Mouse (Mus musculus) myocyte (in vitro differentiated cells): ENCODE data around the gene Zfp362. TPM values are rescaled to one million over a fixed set of nuclear protein-coding genes. Genes with fewer than 3 reads are reported as not detected.
A peak's percentile ranks its signal among the peaks of the same experiment; 100 is the strongest.

Source experiments
- H3K27me3 ChIP-seq: one replicate; pipeline ENCODE4 v1.6.1; 2011; ENCODE audit not compliant: control insufficient read depth, insufficient read depth, insufficient read length
- H3K36me3 ChIP-seq: one replicate; pipeline ENCODE4 v1.6.1; 2011; ENCODE audit not compliant: control insufficient read depth, insufficient read depth
- H3K4me2 ChIP-seq: one replicate; pipeline ENCODE4 v1.6.1; 2011; ENCODE audit warnings: low read depth, control low read depth
- H3K4me3 ChIP-seq: one replicate; pipeline ENCODE4 v1.5.1; 2011; ENCODE audit warnings: mild to moderate bottlenecking, control low read depth, moderate library complexity
- H3K79me2 ChIP-seq: one replicate; pipeline ENCODE4 v1.6.1; 2011; ENCODE audit not compliant: control insufficient read depth, insufficient read depth
- H3ac ChIP-seq: one replicate; pipeline ENCODE4 v1.6.1; 2011; ENCODE audit not compliant: control insufficient read depth, insufficient read length
- CEBPB ChIP-seq: IDR thresholded peaks from 2 replicates; pipeline ENCODE4 v1.6.1; 2011; ENCODE audit warnings: mild to moderate bottlenecking, moderate library complexity; ENCODE audit not compliant: poor library complexity, insufficient read depth, severe bottlenecking
- E2F4 ChIP-seq: IDR thresholded peaks from one replicate; pipeline ENCODE4 v1.6.1; 2011; ENCODE audit warnings: mild to moderate bottlenecking, control low read depth, moderate library complexity; ENCODE audit not compliant: insufficient read depth
- MAX ChIP-seq: IDR thresholded peaks from one replicate; pipeline ENCODE4 v1.6.1; 2011; ENCODE audit warnings: low read depth, mild to moderate bottlenecking, control low read depth
- MYOD1 ChIP-seq, 3 experiments: IDR thresholded peaks; one replicate each; pipeline ENCODE4 v1.6.1; 2011; ENCODE audit warnings: control low read depth in 2 of 3, low read depth in 2 of 3, mild to moderate bottlenecking in 2 of 3, moderate library complexity in 1 of 3; ENCODE audit not compliant: insufficient read length in 2 of 3, control insufficient read depth in 1 of 3
- MYOG ChIP-seq, 3 experiments: IDR thresholded peaks; one replicate each; pipeline ENCODE4 v1.6.1; 2011; ENCODE audit warnings: control low read depth in 2 of 3, low read depth in 2 of 3, mild to moderate bottlenecking in 2 of 3; ENCODE audit not compliant: insufficient read length in 2 of 3, control insufficient read depth in 1 of 3, insufficient read depth in 1 of 3
- POLR2A ChIP-seq: IDR thresholded peaks from one replicate; pipeline ENCODE4 v1.6.1; 2011; ENCODE audit warnings: low read depth, mild to moderate bottlenecking, control low read depth, moderate library complexity; ENCODE audit not compliant: insufficient read length
- POLR2AphosphoS2 ChIP-seq: IDR thresholded peaks from one replicate; pipeline ENCODE4 v1.6.1; 2011; ENCODE audit warnings: low read depth, control low read depth; ENCODE audit not compliant: insufficient read length
- REST ChIP-seq: IDR thresholded peaks from one replicate; pipeline ENCODE4 v1.6.1; 2011; ENCODE audit warnings: mild to moderate bottlenecking, control low read depth, moderate library complexity; ENCODE audit not compliant: insufficient read depth, insufficient read length
- SRF ChIP-seq: IDR thresholded peaks from one replicate; pipeline ENCODE4 v1.6.1; 2011; ENCODE audit warnings: low read depth; ENCODE audit not compliant: control insufficient read depth, insufficient read length
- TCF12 ChIP-seq: IDR thresholded peaks from one replicate; pipeline ENCODE4 v1.6.1; 2011; ENCODE audit warnings: mild to moderate bottlenecking, control low read depth; ENCODE audit not compliant: poor library complexity, insufficient read depth, severe bottlenecking
- TCF3 ChIP-seq: IDR thresholded peaks from one replicate; pipeline ENCODE4 v1.6.1; 2011; ENCODE audit warnings: low read depth, control low read depth; ENCODE audit not compliant: insufficient read length
- USF1 ChIP-seq: IDR thresholded peaks from one replicate; pipeline ENCODE4 v1.6.1; 2011; ENCODE audit warnings: low read depth, mild to moderate bottlenecking, control low read depth, moderate library complexity
- polyA plus RNA-seq: library from polyadenylated mRNA; unstranded; fragments of >200 nt; fragmentation: generic; extraction: Trizol; gene quantifications from one replicate; pipeline ENCODE4 v1.2.1, GENCODE M21; 2012; ENCODE audit warnings: missing spikeins

Gene Zfp362
- polyA plus RNA-seq, 1 experiment = 12.0 TPM

GRCm38 (mm10) chr4:128729709-128730037, 76.2 kb downstream of the Zfp362 start:
- TF ChIP-seq POLR2A (no peak), MYOG (IDR thresholded peaks at IDR 0.05; ENCODE audit: control insufficient read depth in 1 of 3, insufficient read depth in 1 of 3, insufficient read length in 2 of 3, low read depth in 2 of 3) (no peak), TCF12 (no peak), REST (no peak), E2F4 (no peak), TCF3 (no peak), USF1 (no peak), MAX (no peak), SRF (no peak), MYOD1 (IDR thresholded peaks at IDR 0.05; ENCODE audit: control insufficient read depth in 1 of 3, insufficient read length in 2 of 3, low read depth in 2 of 3) (no peak), POLR2AphosphoS2 (no peak), CEBPB (no peak)
- no peaks in the 10 kb centered on the region for H3K27me3 ChIP-seq
- H3K79me2 ChIP-seq = peaks cover 70% of the 10 kb centered on the region
- peak overlapping the region; percentile 93 for H3ac ChIP-seq
- H3K4me3 ChIP-seq = peak overlapping the region; percentile 86
- H3K36me3 ChIP-seq = no peaks in the 10 kb centered on the region
- peak overlapping the region; percentile 90 for H3K4me2 ChIP-seq

DNA sequence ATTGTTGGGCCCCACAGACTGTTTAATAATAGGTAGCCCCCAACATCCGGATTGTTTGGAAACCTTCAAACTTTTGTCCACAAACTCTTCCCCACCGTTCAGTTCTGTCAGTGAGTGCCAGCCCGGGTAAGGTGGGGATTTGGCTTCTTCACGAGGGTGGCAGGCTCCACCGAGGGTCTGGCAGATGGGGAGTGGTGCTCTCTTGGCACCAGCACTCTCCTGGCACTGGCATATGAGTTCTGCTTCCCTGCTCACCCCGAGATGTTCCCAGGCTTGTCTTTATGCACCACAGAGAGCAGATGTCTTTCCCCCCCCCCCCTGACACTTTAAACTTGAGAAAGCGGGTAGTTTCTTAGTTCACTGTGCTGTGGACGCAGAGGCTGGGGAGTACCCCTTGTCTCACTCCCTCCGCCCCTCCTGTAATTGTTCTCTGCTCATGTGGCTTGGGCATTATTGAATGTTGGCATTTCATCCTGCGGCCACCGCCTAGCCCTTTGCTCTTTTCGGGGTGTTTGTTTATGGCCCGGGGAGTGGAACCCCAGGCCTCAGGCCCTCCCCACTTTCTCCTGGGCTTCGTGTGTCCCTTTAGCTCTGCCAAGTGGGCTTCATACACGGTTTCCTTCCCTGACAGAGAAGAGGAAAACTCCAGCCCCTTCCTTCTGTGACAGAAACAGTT, 76.7 kb downstream of the Zfp362 start:
- Histone ChIP-seq H3K79me2 (peaks cover 65% of the 10 kb centered on the region), H3K27me3 (no peaks in the 10 kb centered on the region), H3K36me3 (no peaks in the 10 kb centered on the region), H3K4me2 (peak overlapping the region; percentile 90), H3K4me3 (peak overlapping the region; percentile 86), H3ac (peak overlapping the region; percentile 93)
- TF ChIP-seq MYOD1 (IDR thresholded peaks at IDR 0.05; ENCODE audit: control insufficient read depth in 1 of 3, insufficient read length in 2 of 3, low read depth in 2 of 3) = no peak
- peak; percentile 27 for TF ChIP-seq POLR2A
- peak; percentile 67 for TF ChIP-seq POLR2AphosphoS2

DNA sequence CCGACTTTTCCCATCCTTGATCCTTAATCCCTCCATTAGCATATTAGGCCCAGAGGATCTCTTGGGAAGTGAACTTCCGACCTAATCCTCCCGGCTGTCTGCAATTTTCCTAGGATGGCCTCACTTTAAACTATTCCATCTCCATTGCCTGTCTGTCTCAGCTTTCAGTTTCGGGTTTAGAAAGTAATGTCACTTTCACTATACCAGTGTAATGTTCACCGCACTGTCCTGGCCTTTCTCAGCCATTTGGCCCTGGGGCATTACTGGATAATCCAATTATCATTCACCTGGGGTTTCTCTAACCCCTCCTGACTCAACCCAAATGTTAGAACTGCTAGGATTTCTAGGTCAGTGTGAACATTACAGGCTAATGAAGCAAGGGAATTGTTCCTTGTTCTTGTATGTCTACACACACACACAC, 77.4 kb downstream of the Zfp362 start:
- TF ChIP-seq E2F4 (no peak), MAX (no peak), TCF3 (no peak), POLR2AphosphoS2 (no peak), MYOG (IDR thresholded peaks at IDR 0.05; ENCODE audit: control insufficient read depth in 1 of 3, insufficient read depth in 1 of 3, insufficient read length in 2 of 3, low read depth in 2 of 3) (no peak), REST (no peak), TCF12 (no peak), USF1 (no peak), POLR2A (no peak), MYOD1 (IDR thresholded peaks at IDR 0.05; ENCODE audit: control insufficient read depth in 1 of 3, insufficient read length in 2 of 3, low read depth in 2 of 3) (no peak), SRF (no peak)
- peak overlapping the region; percentile 90 for H3K4me2 ChIP-seq
- no peaks in the 10 kb centered on the region for H3K36me3 ChIP-seq
- H3ac ChIP-seq = peak overlapping the region; percentile 93
- peaks cover 57% of the 10 kb centered on the region for H3K79me2 ChIP-seq
- H3K4me3 ChIP-seq = peak overlapping the region; percentile 86
- H3K27me3 ChIP-seq = no peaks in the 10 kb centered on the region

GRCm38 (mm10) chr4:128727721-128728430, 78.0 kb downstream of the Zfp362 start:
- Histone ChIP-seq H3K79me2 (peaks cover 52% of the 10 kb centered on the region), H3K27me3 (no peaks in the 10 kb centered on the region), H3K36me3 (no peaks in the 10 kb centered on the region), H3K4me2 (peak overlapping the region; percentile 90), H3ac (peak overlapping the region; percentile 93), H3K4me3 (peak overlapping the region; percentile 86)
- TF ChIP-seq E2F4 (no peak), POLR2A (peak; percentile 6)

GRCm38 (mm10) chr4:128727019-128727720, 78.7 kb downstream of the Zfp362 start:
- Histone ChIP-seq H3ac (peak overlapping the region; percentile 93), H3K36me3 (no peaks in the 10 kb centered on the region), H3K4me2 (peak overlapping the region; percentile 85), H3K27me3 (no peaks in the 10 kb centered on the region), H3K4me3 (peak overlapping the region; percentile 86), H3K79me2 (peaks cover 45% of the 10 kb centered on the region)
- TF ChIP-seq REST = no peak
- no peak for TF ChIP-seq MYOD1 (IDR thresholded peaks at IDR 0.05; ENCODE audit: control insufficient read depth in 1 of 3, insufficient read length in 2 of 3, low read depth in 2 of 3)
- TF ChIP-seq MAX = no peak
- no peak for TF ChIP-seq CEBPB
- TF ChIP-seq MYOG (IDR thresholded peaks at IDR 0.05; ENCODE audit: control insufficient read depth in 1 of 3, insufficient read depth in 1 of 3, insufficient read length in 2 of 3, low read depth in 2 of 3) = no peak
- TF ChIP-seq POLR2AphosphoS2 = peak; percentile 94
- TF ChIP-seq E2F4 = no peak
- peak; percentile 94 for TF ChIP-seq POLR2A
- no peak for TF ChIP-seq TCF12
- TF ChIP-seq USF1 = no peak
